Mouse (Mus musculus): Measurements from ENCODE around the gene Vps41.

DNA sequence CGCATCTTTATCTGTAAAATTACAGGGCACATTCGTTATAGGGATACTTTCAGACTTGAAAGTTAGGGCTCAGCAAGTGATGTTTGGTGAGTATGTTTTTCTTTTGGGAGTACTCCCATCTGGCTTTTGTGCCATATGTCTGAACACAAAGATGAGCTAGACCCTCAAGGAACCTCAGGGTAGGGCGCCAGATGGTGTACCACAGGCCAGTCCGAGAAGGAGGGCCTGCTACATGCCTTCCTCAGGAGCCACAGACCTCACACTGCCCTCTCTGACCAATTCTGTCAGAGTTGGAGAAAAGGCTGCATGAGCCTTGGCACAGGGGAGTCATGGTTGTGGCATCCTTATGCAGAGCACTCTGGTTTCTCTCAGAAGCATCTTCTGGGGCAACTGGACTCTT is 125.5 kb downstream of the Vps41 start:
- TF ChIP-seq CTCF (IDR thresholded peaks at IDR 0.05; ENCODE audit: insufficient read depth, low read depth, low read length) (no peak), POLR2A (IDR thresholded peaks at IDR 0.05; ENCODE audit: insufficient read depth, low read depth, low read length) (no peak)
